Mouse (Mus musculus): ENCODE results near the gene Ifih1.

DNA sequence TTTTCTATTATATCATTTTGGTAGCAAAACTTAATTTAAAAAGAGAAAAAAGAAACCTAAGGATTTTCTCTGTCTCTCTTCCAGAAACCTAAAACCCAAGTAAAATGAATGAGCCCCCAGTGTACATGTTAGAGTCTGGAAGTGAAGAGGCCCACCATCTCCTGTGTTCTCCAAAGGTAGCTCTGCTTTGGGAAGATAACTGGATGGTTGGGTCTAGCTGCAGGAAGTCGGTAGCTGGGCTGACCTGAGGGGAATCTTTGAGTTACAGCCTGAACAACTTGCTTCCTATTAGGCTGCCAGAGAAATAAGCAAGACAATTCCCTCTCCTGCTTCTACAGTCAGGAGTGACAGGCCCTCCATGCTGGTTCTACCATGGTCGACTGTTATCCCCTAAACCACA is 26.4 kb downstream of the Ifih1 start:
- no peak for TF ChIP-seq CTCF (conservative IDR thresholded peaks at IDR 0.05 in 1 of 2, IDR thresholded peaks at IDR 0.05 in 1 of 2; ENCODE audit: low read depth in 2 of 2, low read length in 2 of 2)
- no peak for TF ChIP-seq CHD1 (IDR thresholded peaks at IDR 0.05; ENCODE audit: low read depth, low read length)
- TF ChIP-seq SMC3 (IDR thresholded peaks at IDR 0.05; ENCODE audit: low read depth, low read length), result no peak
